Comparison of ENCODE assay signal across 21 mouse cellular contexts in the genomic region with DNA sequence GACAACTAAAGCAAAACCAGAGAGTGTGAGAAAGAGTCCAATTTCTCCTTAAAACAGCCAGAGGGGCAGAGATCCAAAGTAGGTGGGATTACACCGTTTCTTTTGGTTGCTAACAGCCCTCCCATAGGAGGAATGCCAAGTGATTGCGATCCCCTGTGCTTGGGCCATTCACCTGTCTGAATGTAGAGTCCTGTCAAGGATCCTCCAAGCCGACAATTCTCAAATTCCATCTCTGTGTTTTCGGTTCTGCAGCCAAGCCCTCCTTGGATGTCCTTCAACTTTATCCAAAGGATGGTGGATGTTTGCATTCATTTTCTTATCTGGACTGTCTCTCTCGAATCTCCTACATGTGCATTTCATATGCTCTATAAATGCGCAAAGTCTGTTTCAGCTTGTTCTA.
DNase-seq lines count a peak whose midpoint lies in the region; ATAC-seq and TF ChIP-seq lines count a peak whose summit lies in the region.
"Had no signal": no experiment of that assay in that cellular context is flagged by ENCODE, and none has a peak within 500 bp of the region (broad histone marks: within the 10 kb centered on the region; RNA-seq: fewer than 3 reads in every experiment).

No protein-coding gene starts in this region.

- H3K4me3 ChIP-seq in limb, embryonic 14.5 days (replicated peaks; ENCODE audit: low read length) = no peak overlapping the region
- no peak overlapping the region for H3K4me3 ChIP-seq in limb, embryonic 10.5 days
- H3K4me3 ChIP-seq: embryonic facial prominence, embryonic 12.5 days; embryonic facial prominence, embryonic 15.5 days; erythroblast, embryonic 14.5 days; forebrain, embryonic 10.5 days; forebrain, embryonic 12.5 days had no signal

- H3K36me3 ChIP-seq in limb, embryonic 14.5 days (ENCODE audit: control insufficient read depth, insufficient read depth, low read length) = no peaks in the 10 kb centered on the region
- H3K36me3 ChIP-seq in limb, embryonic 10.5 days = no peaks in the 10 kb centered on the region
- H3K36me3 ChIP-seq: embryonic facial prominence, embryonic 12.5 days; embryonic facial prominence, embryonic 15.5 days; forebrain, embryonic 10.5 days; forebrain, embryonic 12.5 days had no signal

- intact Hi-C loops in heart, postnatal 14 days (cut with DNase I) = no loop called here

- H3K9ac ChIP-seq in limb, embryonic 14.5 days (ENCODE audit: low read depth, low read length, severe bottlenecking) = no peak overlapping the region
- H3K9ac ChIP-seq: embryonic facial prominence, embryonic 12.5 days; embryonic facial prominence, embryonic 15.5 days; forebrain, embryonic 12.5 days had no signal

- H3K4me1 ChIP-seq in limb, embryonic 14.5 days (ENCODE audit: control insufficient read depth, insufficient read depth, low read length) = no peaks in the 10 kb centered on the region
- no peaks in the 10 kb centered on the region for H3K4me1 ChIP-seq in limb, embryonic 10.5 days
- H3K4me1 ChIP-seq: embryonic facial prominence, embryonic 12.5 days; embryonic facial prominence, embryonic 15.5 days; forebrain, embryonic 10.5 days; forebrain, embryonic 12.5 days had no signal

- no peak overlapping the region for H3K4me2 ChIP-seq in limb, embryonic 14.5 days (replicated peaks; ENCODE audit: low read depth, low read length, severe bottlenecking)
- H3K4me2 ChIP-seq: embryonic facial prominence, embryonic 12.5 days; embryonic facial prominence, embryonic 15.5 days; forebrain, embryonic 12.5 days had no signal

- peak; percentile 61 for DNase-seq in heart, adult 11 months
- no peak for DNase-seq in heart, postnatal 14 days
- DNase-seq in limb, embryonic 14.5 days (ENCODE audit: low spot score) = peak; percentile 22
- DNase-seq in limb, embryonic 10.5 days (ENCODE audit: low spot score) = no peak
- DNase-seq: adrenal gland, adult 2 months; adrenal gland, postnatal 10 days; adrenal gland, postnatal 25 days; cerebellum, adult 11 months; cerebellum, adult 18-20 months; cerebellum, adult 8-10 months; cerebellum, adult 9-11 months; cerebellum, postnatal 14 days; cerebellum, postnatal 36 days; embryo, embryonic 11 days had no signal

- no peak for ATAC-seq in limb, embryonic 14.5 days (ENCODE audit: low FRiP score, low read depth)
- ATAC-seq: forebrain, embryonic 14.5 days; forebrain, embryonic 16.5 days had no signal

- TF ChIP-seq POLR2A in limb, embryonic 14.5 days (IDR thresholded peaks at IDR 0.05; ENCODE audit: borderline replicate concordance, extremely low read depth, insufficient read depth, insufficient read length) = no peak

- no peak overlapping the region for H3K27ac ChIP-seq in limb, embryonic 14.5 days (replicated peaks; ENCODE audit: low read depth, low read length)
- no peak overlapping the region for H3K27ac ChIP-seq in limb, embryonic 10.5 days
- H3K27ac ChIP-seq: embryonic facial prominence, embryonic 12.5 days; embryonic facial prominence, embryonic 15.5 days; forebrain, embryonic 10.5 days; forebrain, embryonic 12.5 days had no signal

- no peaks in the 10 kb centered on the region for H3K27me3 ChIP-seq in limb, embryonic 14.5 days (ENCODE audit: control insufficient read depth, insufficient read depth, low read length)
- no peaks in the 10 kb centered on the region for H3K27me3 ChIP-seq in limb, embryonic 10.5 days (ENCODE audit: low read depth, poor library complexity, severe bottlenecking)
- H3K27me3 ChIP-seq: embryonic facial prominence, embryonic 12.5 days; embryonic facial prominence, embryonic 15.5 days; forebrain, embryonic 12.5 days had no signal

- H3K9me3 ChIP-seq in limb, embryonic 14.5 days (ENCODE audit: control insufficient read depth, low read length) = no peaks in the 10 kb centered on the region
- no peaks in the 10 kb centered on the region for H3K9me3 ChIP-seq in limb, embryonic 10.5 days (replicated peaks)
- H3K9me3 ChIP-seq: embryonic facial prominence, embryonic 12.5 days; embryonic facial prominence, embryonic 15.5 days; forebrain, embryonic 10.5 days; forebrain, embryonic 12.5 days had no signal

- 79% methylated on average over 6 of the region's 6 CpGs for WGBS in limb, embryonic 14.5 days
- 92% methylated on average over 6 of the region's 6 CpGs for WGBS in limb, embryonic 10.5 days

Comparison
In these comparisons a context has a peak if more than half of its experiments do, and no peak if none do; other contexts are left out.
1. DNase-seq: peak in heart, adult 11 months (single experiment) and limb, embryonic 14.5 days (single experiment); none in heart, postnatal 14 days (0 of 2) and limb, embryonic 10.5 days (single experiment).